Mouse (Mus musculus) neural tube, embryonic 14.5 days (tissue): ENCODE results near the gene Rarg. TPM values are rescaled to one million over a fixed set of nuclear protein-coding genes. Genes with fewer than 3 reads are reported as not detected.

ENCODE experiments used
- ATAC-seq: fragments of 200-750 bp; cut with Nextera tagmentation; 2 replicates; pipeline ENCODE4 v1.8.0; 2017; ENCODE audit warnings: low read depth, mild to moderate bottlenecking, moderate TSS enrichment, moderate library complexity
- H3K27ac ChIP-seq: fragments of 300-500 bp; sonication (generic); 2 replicates; pipeline ENCODE4 v1.5.1; 2014; ENCODE audit warnings: low read depth, mild to moderate bottlenecking, control low read depth, low read length, moderate library complexity, mixed read lengths
- H3K27me3 ChIP-seq: fragments of 300-500 bp; sonication (generic); 2 replicates; pipeline ENCODE4 v1.6.1; 2014; ENCODE audit warnings: low read length; ENCODE audit not compliant: control insufficient read depth, insufficient read depth
- H3K36me3 ChIP-seq: fragments of 300-500 bp; sonication (generic); 2 replicates; pipeline ENCODE4 v1.6.1; 2014; ENCODE audit warnings: low read length, mixed read lengths; ENCODE audit not compliant: control insufficient read depth, insufficient read depth
- H3K4me1 ChIP-seq: fragments of 300-500 bp; sonication (generic); 2 replicates; pipeline ENCODE4 v1.6.1; 2014; ENCODE audit warnings: low read length; ENCODE audit not compliant: control insufficient read depth, insufficient read depth
- H3K4me2 ChIP-seq: fragments of 300-500 bp; sonication (generic); 2 replicates; pipeline ENCODE4 v1.6.1; 2014; ENCODE audit warnings: mild to moderate bottlenecking, low read depth, low read length, control low read depth
- H3K4me3 ChIP-seq: fragments of 300-500 bp; sonication (generic); 2 replicates; pipeline ENCODE4 v1.5.1; 2014; ENCODE audit warnings: low read depth, low read length, control low read depth, mixed read lengths
- H3K9ac ChIP-seq: fragments of 300-500 bp; sonication (generic); replicated peaks from 2 replicates; pipeline ENCODE4 v1.6.1; 2014; ENCODE audit warnings: low read depth, mild to moderate bottlenecking, control low read depth, low read length, mixed read lengths
- H3K9me3 ChIP-seq: fragments of 300-500 bp; sonication (generic); 2 replicates; pipeline ENCODE4 v1.6.1; 2016; ENCODE audit warnings: low read length; ENCODE audit not compliant: control insufficient read depth
- WGBS: fragments of 180-500 bp; shearing (Covaris S2); extraction: QIAGEN DNeasy Blood & Tissue Kit; methylation state at CpG from one replicate; pipeline ENCODE4 v1.1.7; 2014; 5-methylcytosine and 5-hydroxymethylcytosine counted together
- polyA plus RNA-seq: library from polyadenylated mRNA; unstranded; fragments of >200 nt; fragmentation: Nextera tagmentation; extraction: Ambion mirVana; gene quantifications from 2 replicates; pipeline ENCODE4 v1.2.1, GENCODE M21; 2014

Gene Rarg
- polyA plus RNA-seq, 1 experiment from 2014 or later, result 4.3 TPM

GRCm38 (mm10) chr15:102204674-102205505 lies 52.4 kb downstream of the Rarg start, which contains the start of gene Csad:
Gene Csad (minus strand): TSS chr15:102204724.
- Histone ChIP-seq H3K9ac (peak within 1 kb of the TSS; percentile 83), H3K4me3 (peak within 1 kb of the TSS; percentile 79), H3K36me3 (peaks cover 17% of the 10 kb centered on the region), H3K27ac (peak within 1 kb of the TSS; percentile 98), H3K9me3 (no peaks in the 10 kb centered on the region), H3K4me2 (peak within 1 kb of the TSS; percentile 84), H3K27me3 (no peaks in the 10 kb centered on the region), H3K4me1 (peaks cover 42% of the 10 kb centered on the region)
- WGBS, result 45% methylated on average over 19 of the region's 19 CpGs
- ATAC-seq, result no peak

DNA sequence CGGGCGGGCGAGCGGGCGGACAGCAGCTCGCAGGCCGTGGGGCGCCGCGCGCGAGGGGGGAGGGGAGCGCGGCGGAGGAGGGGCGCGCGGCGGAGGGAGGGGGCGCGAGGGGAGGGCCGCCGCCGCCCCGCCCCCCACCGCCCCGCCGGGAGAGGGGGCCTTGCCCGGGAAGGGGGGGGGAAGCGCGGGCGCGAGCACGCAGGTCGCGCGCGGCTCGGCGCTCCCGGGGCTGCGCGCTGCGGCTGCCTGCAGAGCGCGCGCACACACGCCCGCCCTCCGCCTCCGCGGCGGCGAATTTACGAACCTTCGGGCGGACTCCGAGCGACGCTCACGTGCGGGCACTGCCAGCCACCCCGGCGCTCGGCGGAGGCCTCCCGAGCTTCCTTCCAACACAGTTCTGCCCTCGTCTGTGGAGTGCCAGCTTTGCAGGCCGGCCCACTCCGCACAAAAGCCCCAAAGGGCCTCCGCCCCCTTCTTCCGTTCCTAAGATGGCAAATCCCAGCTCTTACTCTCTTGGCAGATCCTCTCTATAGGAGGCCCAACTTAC lies 53.4 kb downstream of the Rarg start:
- Histone ChIP-seq H3K9me3 (no peaks in the 10 kb centered on the region), H3K4me3 (peak overlapping the region; percentile 79), H3K27me3 (no peaks in the 10 kb centered on the region), H3K36me3 (peaks cover 11% of the 10 kb centered on the region), H3K9ac (peak overlapping the region; percentile 83), H3K4me1 (peaks cover 42% of the 10 kb centered on the region), H3K27ac (peak overlapping the region; percentile 98), H3K4me2 (peak overlapping the region; percentile 84)
- 0% methylated on average over 13 of the region's 72 CpGs for WGBS
- ATAC-seq, result peak; percentile 47

GRCm38 (mm10) chr15:102202971-102203834 lies 54.1 kb downstream of the Rarg start, which contains the start of gene Zfp740:
Gene Zfp740 (plus strand): TSS chr15:102203249.
- under 1% methylated on average over 45 of the region's 68 CpGs for WGBS
- H3K9ac ChIP-seq, result peak within 1 kb of the TSS; percentile 83
- ATAC-seq, result peak; percentile 94
- H3K36me3 ChIP-seq, result peaks cover 6% of the 10 kb centered on the region
- no peaks in the 10 kb centered on the region for H3K27me3 ChIP-seq
- H3K4me3 ChIP-seq, result peak within 1 kb of the TSS; percentile 79
- H3K27ac ChIP-seq, result peak within 1 kb of the TSS; percentile 98
- peak within 1 kb of the TSS; percentile 84 for H3K4me2 ChIP-seq
- H3K9me3 ChIP-seq, result no peaks in the 10 kb centered on the region
- peaks cover 42% of the 10 kb centered on the region for H3K4me1 ChIP-seq

DNA sequence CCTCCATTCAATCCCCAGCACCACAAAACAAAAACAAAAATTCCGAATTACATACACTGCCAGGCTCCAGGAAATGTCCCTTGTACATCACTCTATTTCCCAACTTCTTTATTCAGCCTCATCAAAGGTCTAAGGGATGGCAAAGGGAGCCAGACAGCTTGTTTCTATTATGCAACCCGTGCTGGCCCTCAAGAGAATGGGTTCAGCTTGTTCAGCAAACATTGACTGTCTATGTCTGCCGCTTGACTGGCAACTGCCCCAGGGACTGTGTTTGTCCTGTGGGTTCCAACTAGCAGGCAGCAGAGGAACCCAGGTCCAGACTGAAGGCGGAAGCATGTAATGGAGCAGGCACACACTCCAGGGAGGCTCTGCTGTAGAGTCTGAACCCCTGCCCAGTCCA lies 58.5 kb downstream of the Rarg start:
- Histone ChIP-seq H3K4me2 (no peak overlapping the region), H3K9ac (no peak overlapping the region), H3K27ac (no peak overlapping the region), H3K9me3 (no peaks in the 10 kb centered on the region), H3K4me1 (peaks cover 6% of the 10 kb centered on the region), H3K4me3 (no peak overlapping the region), H3K27me3 (no peaks in the 10 kb centered on the region), H3K36me3 (no peaks in the 10 kb centered on the region)
- no peak for ATAC-seq
- WGBS, result 84% methylated on average over 4 of the region's 4 CpGs

GRCm38 (mm10) chr15:102195373-102195772 lies 61.9 kb downstream of the Rarg start:
- WGBS, result 88% methylated on average over 4 of the region's 4 CpGs
- H3K27me3 ChIP-seq, result no peaks in the 10 kb centered on the region
- no peak overlapping the region for H3K27ac ChIP-seq
- ATAC-seq, result no peak
- H3K9me3 ChIP-seq, result no peaks in the 10 kb centered on the region
- no peaks in the 10 kb centered on the region for H3K36me3 ChIP-seq
- no peak overlapping the region for H3K4me3 ChIP-seq
- H3K4me2 ChIP-seq, result no peak overlapping the region
- H3K9ac ChIP-seq, result no peak overlapping the region
- no peaks in the 10 kb centered on the region for H3K4me1 ChIP-seq

DNA sequence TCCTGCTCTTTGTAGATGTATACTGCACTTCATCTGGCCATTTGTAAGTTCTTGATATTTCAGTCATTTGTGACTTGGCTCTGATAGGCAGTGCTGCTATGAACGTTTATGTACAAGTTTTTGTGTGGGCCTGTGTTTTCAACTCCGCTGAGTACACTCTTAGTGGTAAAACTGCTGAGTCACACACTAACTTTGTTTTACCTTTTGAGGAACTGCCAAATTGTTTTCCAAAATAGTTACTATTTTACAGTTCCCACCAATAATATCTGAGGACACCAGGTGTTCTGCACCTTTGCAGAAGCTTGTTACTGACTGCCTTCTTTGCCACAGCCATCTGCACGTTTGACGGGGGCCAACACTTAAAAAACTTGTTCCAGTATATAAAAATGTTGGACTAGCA lies 62.9 kb downstream of the Rarg start:
- Histone ChIP-seq H3K4me3 (no peak overlapping the region), H3K27me3 (no peaks in the 10 kb centered on the region), H3K4me1 (no peaks in the 10 kb centered on the region), H3K36me3 (no peaks in the 10 kb centered on the region), H3K4me2 (no peak overlapping the region), H3K27ac (no peak overlapping the region), H3K9me3 (no peaks in the 10 kb centered on the region), H3K9ac (no peak overlapping the region)
- WGBS, result 89% methylated on average over 4 of the region's 4 CpGs
- no peak for ATAC-seq

GRCm38 (mm10) chr15:102193652-102194051 lies 63.7 kb downstream of the Rarg start:
- H3K9me3 ChIP-seq, result no peaks in the 10 kb centered on the region
- H3K4me1 ChIP-seq, result no peaks in the 10 kb centered on the region
- no peaks in the 10 kb centered on the region for H3K36me3 ChIP-seq
- WGBS, result 84% methylated on average over 4 of the region's 4 CpGs
- no peak overlapping the region for H3K9ac ChIP-seq
- no peak overlapping the region for H3K4me3 ChIP-seq
- H3K27me3 ChIP-seq, result no peaks in the 10 kb centered on the region
- no peak overlapping the region for H3K27ac ChIP-seq
- no peak overlapping the region for H3K4me2 ChIP-seq
- no peak for ATAC-seq

- H3K27ac ChIP-seq, result no peak overlapping the region
- H3K9me3 ChIP-seq, result no peaks in the 10 kb centered on the region
- no peak for ATAC-seq
- no peak overlapping the region for H3K4me2 ChIP-seq
- no peaks in the 10 kb centered on the region for H3K4me1 ChIP-seq
- H3K36me3 ChIP-seq, result no peaks in the 10 kb centered on the region
- 79% methylated on average over 5 of the region's 5 CpGs for WGBS
- H3K9ac ChIP-seq, result no peak overlapping the region
- no peak overlapping the region for H3K4me3 ChIP-seq
- H3K27me3 ChIP-seq, result no peaks in the 10 kb centered on the region
Observed at GRCm38 (mm10) chr15:102192820-102193386, 64.4 kb downstream of the Rarg start.
